Mouse (Mus musculus): ENCODE measurements around the gene Riok2. TPM values are rescaled to one million over a fixed set of nuclear protein-coding genes. Genes with fewer than 3 reads are reported as not detected.
A peak's percentile ranks its signal among the peaks of the same experiment; 100 is the strongest.

Gene Riok2
- polyA plus RNA-seq, 1 experiment from 2014 or later = 26.1 TPM

- no peak overlapping the region for H3K9ac ChIP-seq (replicated peaks; ENCODE audit: low read depth, low read length)
- peak overlapping the region; percentile 44 for H3K4me2 ChIP-seq (ENCODE audit: low read depth, low read length)
- no peaks in the 10 kb centered on the region for H3K36me3 ChIP-seq (ENCODE audit: control insufficient read depth, insufficient read depth, low read length)
Observed at GRCm38 (mm10) chr17:17403038-17403437, 28.9 kb downstream of the Riok2 start.

DNA sequence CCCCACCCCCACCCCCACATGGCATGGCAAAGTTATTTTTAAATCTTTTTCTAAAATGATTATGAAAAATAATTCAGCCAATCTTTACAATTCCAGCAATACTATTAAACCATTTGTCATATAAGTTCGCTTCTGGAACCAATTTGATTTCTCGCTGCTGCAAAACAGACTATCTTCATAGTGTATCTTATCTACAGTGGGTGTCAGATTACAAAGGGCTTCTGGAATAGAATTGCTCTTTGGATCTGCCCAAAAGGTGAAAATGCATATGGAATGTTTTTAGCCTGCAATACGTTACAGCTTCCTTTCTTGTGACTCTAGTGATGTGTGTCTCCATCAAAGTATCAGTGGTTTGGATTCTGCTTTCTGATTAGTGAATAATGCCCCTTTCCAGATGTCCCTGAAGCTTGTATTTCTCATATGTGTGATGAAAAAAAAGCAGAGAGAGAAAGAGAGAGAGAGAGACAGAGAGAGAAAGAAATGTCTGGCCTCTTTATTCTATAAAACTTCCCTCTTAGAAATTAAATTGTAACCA lies 29.5 kb downstream of the Riok2 start:
- no peak overlapping the region; the same call in 1 of the 2 replicates for H3K4me2 ChIP-seq (ENCODE audit: low read depth, low read length)
- H3K4me1 ChIP-seq (ENCODE audit: control insufficient read depth, insufficient read depth, low read length) = no peaks in the 10 kb centered on the region
- H3K27me3 ChIP-seq (ENCODE audit: control insufficient read depth, insufficient read depth, low read length) = no peaks in the 10 kb centered on the region
- H3K9ac ChIP-seq (replicated peaks; ENCODE audit: low read depth, low read length) = no peak overlapping the region
- H3K9me3 ChIP-seq (ENCODE audit: control insufficient read depth, low read length) = no peaks in the 10 kb centered on the region
- H3K36me3 ChIP-seq (ENCODE audit: control insufficient read depth, insufficient read depth, low read length) = no peaks in the 10 kb centered on the region
- WGBS = 41% methylated on average over 3 of the region's 3 CpGs
- ATAC-seq (ENCODE audit: low read depth) = no peak
- no peak overlapping the region for H3K27ac ChIP-seq (ENCODE audit: low read depth, low read length)
- no peak overlapping the region for H3K4me3 ChIP-seq (ENCODE audit: low read depth, low read length)

More at GRCm38 (mm10) chr17:17403038-17403437, 28.9 kb downstream of the Riok2 start:
- Histone ChIP-seq H3K4me1 (ENCODE audit: control insufficient read depth, insufficient read depth, low read length) (no peaks in the 10 kb centered on the region), H3K9me3 (ENCODE audit: control insufficient read depth, low read length) (no peaks in the 10 kb centered on the region), H3K27ac (ENCODE audit: low read depth, low read length) (no peak overlapping the region), H3K27me3 (ENCODE audit: control insufficient read depth, insufficient read depth, low read length) (no peaks in the 10 kb centered on the region), H3K4me3 (ENCODE audit: low read depth, low read length) (peak overlapping the region; percentile 16; the same call in 1 of the 2 replicates)
- WGBS = 34% methylated on average over 5 of the region's 5 CpGs
- ATAC-seq (ENCODE audit: low read depth) = no peak

- H3K27me3 ChIP-seq (ENCODE audit: control insufficient read depth, insufficient read depth, low read length) = no peaks in the 10 kb centered on the region
- peak overlapping the region; percentile 1; the same call in 1 of the 2 replicates for H3K4me2 ChIP-seq (ENCODE audit: low read depth, low read length)
- H3K9me3 ChIP-seq (ENCODE audit: control insufficient read depth, low read length) = no peaks in the 10 kb centered on the region
- no peaks in the 10 kb centered on the region for H3K4me1 ChIP-seq (ENCODE audit: control insufficient read depth, insufficient read depth, low read length)
- no peak for ATAC-seq (ENCODE audit: low read depth)
- 21% methylated on average over 8 of the region's 8 CpGs for WGBS
- H3K36me3 ChIP-seq (ENCODE audit: control insufficient read depth, insufficient read depth, low read length) = no peaks in the 10 kb centered on the region
- no peak overlapping the region for H3K27ac ChIP-seq (ENCODE audit: low read depth, low read length)
- no peak overlapping the region for H3K9ac ChIP-seq (replicated peaks; ENCODE audit: low read depth, low read length)
- no peak overlapping the region for H3K4me3 ChIP-seq (ENCODE audit: low read depth, low read length)
Observed at GRCm38 (mm10) chr17:17404811-17405544, 30.9 kb downstream of the Riok2 start.

GRCm38 (mm10) chr17:17405606-17406005 lies 31.5 kb downstream of the Riok2 start:
- Histone ChIP-seq H3K4me2 (ENCODE audit: low read depth, low read length) (no peak overlapping the region), H3K4me1 (ENCODE audit: control insufficient read depth, insufficient read depth, low read length) (no peaks in the 10 kb centered on the region), H3K9ac (replicated peaks; ENCODE audit: low read depth, low read length) (no peak overlapping the region), H3K27ac (ENCODE audit: low read depth, low read length) (no peak overlapping the region), H3K9me3 (ENCODE audit: control insufficient read depth, low read length) (no peaks in the 10 kb centered on the region), H3K36me3 (ENCODE audit: control insufficient read depth, insufficient read depth, low read length) (no peaks in the 10 kb centered on the region), H3K27me3 (ENCODE audit: control insufficient read depth, insufficient read depth, low read length) (no peaks in the 10 kb centered on the region), H3K4me3 (ENCODE audit: low read depth, low read length) (no peak overlapping the region)
- ATAC-seq (ENCODE audit: low read depth) = no peak
- 42% methylated on average over 1 of the region's 1 CpGs for WGBS

GRCm38 (mm10) chr17:17408137-17408536 lies 34.0 kb downstream of the Riok2 start:
- H3K4me3 ChIP-seq (ENCODE audit: low read depth, low read length) = no peak overlapping the region
- no peaks in the 10 kb centered on the region for H3K4me1 ChIP-seq (ENCODE audit: control insufficient read depth, insufficient read depth, low read length)
- ATAC-seq (ENCODE audit: low read depth) = no peak
- H3K36me3 ChIP-seq (ENCODE audit: control insufficient read depth, insufficient read depth, low read length) = no peaks in the 10 kb centered on the region
- H3K9me3 ChIP-seq (ENCODE audit: control insufficient read depth, low read length) = no peaks in the 10 kb centered on the region
- WGBS = 38% methylated on average over 6 of the region's 6 CpGs
- H3K4me2 ChIP-seq (ENCODE audit: low read depth, low read length) = no peak overlapping the region
- no peak overlapping the region for H3K9ac ChIP-seq (replicated peaks; ENCODE audit: low read depth, low read length)
- no peaks in the 10 kb centered on the region for H3K27me3 ChIP-seq (ENCODE audit: control insufficient read depth, insufficient read depth, low read length)
- no peak overlapping the region for H3K27ac ChIP-seq (ENCODE audit: low read depth, low read length)

GRCm38 (mm10) chr17:17408720-17409478 lies 34.8 kb downstream of the Riok2 start:
- Histone ChIP-seq H3K27ac (ENCODE audit: low read depth, low read length) (no peak overlapping the region), H3K4me1 (ENCODE audit: control insufficient read depth, insufficient read depth, low read length) (no peaks in the 10 kb centered on the region), H3K27me3 (ENCODE audit: control insufficient read depth, insufficient read depth, low read length) (no peaks in the 10 kb centered on the region), H3K9ac (replicated peaks; ENCODE audit: low read depth, low read length) (no peak overlapping the region), H3K36me3 (ENCODE audit: control insufficient read depth, insufficient read depth, low read length) (no peaks in the 10 kb centered on the region), H3K4me3 (ENCODE audit: low read depth, low read length) (no peak overlapping the region), H3K4me2 (ENCODE audit: low read depth, low read length) (no peak overlapping the region), H3K9me3 (ENCODE audit: control insufficient read depth, low read length) (no peaks in the 10 kb centered on the region)
- peak; percentile 65; the same call in 1 of the 2 replicates for ATAC-seq (ENCODE audit: low read depth)
- 48% methylated on average over 6 of the region's 6 CpGs for WGBS

DNA sequence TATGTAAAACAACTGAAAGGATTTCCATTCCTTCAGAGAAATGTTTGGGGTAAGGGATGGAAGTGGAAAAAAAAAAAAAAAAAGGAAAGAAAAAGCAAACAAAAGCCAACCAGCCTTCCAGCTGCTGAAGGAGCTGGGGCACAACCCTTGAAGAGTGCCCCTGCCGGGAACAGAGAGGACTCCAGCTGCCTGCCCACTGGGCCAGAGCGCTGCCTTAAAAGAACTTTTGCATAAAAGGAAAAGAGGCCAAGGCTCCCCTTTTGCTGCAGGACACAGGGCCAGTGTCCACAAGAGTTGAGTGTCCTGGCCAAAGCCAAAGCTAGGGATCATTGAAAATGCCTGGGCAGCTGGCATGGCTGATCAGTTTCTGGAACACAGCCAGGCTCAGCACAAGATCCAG lies 35.5 kb downstream of the Riok2 start:
- WGBS = 0% methylated on average over 2 of the region's 2 CpGs

DNA sequence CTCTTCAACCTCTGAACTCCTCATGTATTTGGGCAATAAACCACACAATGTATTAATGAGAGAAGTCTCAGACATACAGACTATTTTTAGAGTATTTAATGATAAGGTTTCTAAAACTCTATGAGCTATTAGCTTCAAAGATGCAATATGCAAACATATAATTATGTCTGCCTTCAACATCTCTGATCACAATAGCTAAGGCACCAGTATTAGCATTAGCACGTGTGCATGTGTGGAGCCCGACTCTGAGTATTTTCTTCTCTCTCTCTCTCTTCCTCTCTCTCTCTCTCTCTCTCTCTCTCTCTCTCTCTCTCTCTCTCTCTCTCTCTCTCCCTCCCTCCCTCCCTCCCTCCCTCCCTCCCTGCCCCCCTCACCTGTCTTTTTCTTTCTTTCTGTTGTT lies 37.3 kb downstream of the Riok2 start:
- Histone ChIP-seq H3K9me3 (ENCODE audit: control insufficient read depth, low read length) (no peaks in the 10 kb centered on the region), H3K4me3 (ENCODE audit: low read depth, low read length) (no peak overlapping the region), H3K4me2 (ENCODE audit: low read depth, low read length) (no peak overlapping the region), H3K27me3 (ENCODE audit: control insufficient read depth, insufficient read depth, low read length) (no peaks in the 10 kb centered on the region), H3K27ac (ENCODE audit: low read depth, low read length) (no peak overlapping the region), H3K36me3 (ENCODE audit: control insufficient read depth, insufficient read depth, low read length) (no peaks in the 10 kb centered on the region), H3K4me1 (ENCODE audit: control insufficient read depth, insufficient read depth, low read length) (no peaks in the 10 kb centered on the region), H3K9ac (replicated peaks; ENCODE audit: low read depth, low read length) (no peak overlapping the region)
- WGBS = 84% methylated on average over 2 of the region's 2 CpGs
- ATAC-seq (ENCODE audit: low read depth) = no peak

More for the DNA sequence above, 35.5 kb downstream of the Riok2 start:
- H3K27me3 ChIP-seq (ENCODE audit: control insufficient read depth, insufficient read depth, low read length) = no peaks in the 10 kb centered on the region
- no peaks in the 10 kb centered on the region for H3K9me3 ChIP-seq (ENCODE audit: control insufficient read depth, low read length)
- ATAC-seq (ENCODE audit: low read depth) = 0 out of 2 replicates have a peak, but pooled peaks have one; percentile 24
- no peak overlapping the region for H3K4me2 ChIP-seq (ENCODE audit: low read depth, low read length)
- no peak overlapping the region for H3K9ac ChIP-seq (replicated peaks; ENCODE audit: low read depth, low read length)
- no peak overlapping the region for H3K27ac ChIP-seq (ENCODE audit: low read depth, low read length)
- no peak overlapping the region for H3K4me3 ChIP-seq (ENCODE audit: low read depth, low read length)
- H3K4me1 ChIP-seq (ENCODE audit: control insufficient read depth, insufficient read depth, low read length) = no peaks in the 10 kb centered on the region
- H3K36me3 ChIP-seq (ENCODE audit: control insufficient read depth, insufficient read depth, low read length) = no peaks in the 10 kb centered on the region

DNA sequence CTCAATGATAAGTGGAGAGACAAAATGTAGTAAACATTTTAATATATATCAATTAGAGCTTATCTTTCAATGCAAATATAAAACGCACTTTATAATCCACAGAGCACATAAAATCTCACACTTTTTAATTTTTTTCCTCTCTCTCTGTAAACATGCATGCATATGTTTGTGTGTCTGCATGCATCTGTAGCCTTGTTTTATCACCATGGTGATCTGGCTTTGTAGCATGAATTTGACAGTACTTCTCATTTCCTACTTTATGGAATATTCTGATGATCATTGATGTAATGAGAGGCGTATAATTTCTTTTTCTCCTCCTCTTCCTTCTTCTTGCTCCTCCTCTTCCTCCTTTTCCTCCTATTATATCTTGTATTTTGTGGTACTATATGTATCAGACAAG lies 38.1 kb downstream of the Riok2 start:
- ATAC-seq (ENCODE audit: low read depth) = no peak
- Histone ChIP-seq H3K4me2 (ENCODE audit: low read depth, low read length) (no peak overlapping the region), H3K4me3 (ENCODE audit: low read depth, low read length) (no peak overlapping the region), H3K36me3 (ENCODE audit: control insufficient read depth, insufficient read depth, low read length) (no peaks in the 10 kb centered on the region), H3K27me3 (ENCODE audit: control insufficient read depth, insufficient read depth, low read length) (no peaks in the 10 kb centered on the region), H3K4me1 (ENCODE audit: control insufficient read depth, insufficient read depth, low read length) (no peaks in the 10 kb centered on the region), H3K9me3 (ENCODE audit: control insufficient read depth, low read length) (no peaks in the 10 kb centered on the region), H3K9ac (replicated peaks; ENCODE audit: low read depth, low read length) (no peak overlapping the region), H3K27ac (ENCODE audit: low read depth, low read length) (no peak overlapping the region)
- 92% methylated on average over 2 of the region's 2 CpGs for WGBS
